Mouse (Mus musculus) hindbrain, embryonic 14.5 days (tissue): ENCODE results near the gene 4930430F08Rik. TPM values are rescaled to one million over a fixed set of nuclear protein-coding genes. Genes with fewer than 3 reads are reported as not detected.

ENCODE experiments used
- ATAC-seq: fragments of 200-750 bp; cut with Nextera tagmentation; 2 replicates; pipeline ENCODE4 v1.8.0; 2017; ENCODE audit warnings: moderate number of reproducible peaks, mild to moderate bottlenecking, moderate TSS enrichment, moderate library complexity; ENCODE audit not compliant: low FRiP score
- DNase-seq: peaks from one replicate; pipeline ENCODE4 v3.0.0-alpha.2; 2015; ENCODE audit warnings: low spot score
- H3K27ac ChIP-seq: fragments of 300-500 bp; sonication (generic); 2 replicates; pipeline ENCODE4 v1.5.1; 2014; ENCODE audit warnings: mild to moderate bottlenecking, moderate library complexity
- H3K27me3 ChIP-seq: fragments of 300-500 bp; sonication (generic); 2 replicates; pipeline ENCODE4 v1.6.1; 2014; ENCODE audit warnings: mild to moderate bottlenecking, low read length, mixed read lengths; ENCODE audit not compliant: control insufficient read depth, insufficient read depth
- H3K36me3 ChIP-seq: fragments of 300-500 bp; sonication (generic); replicated peaks from 2 replicates; pipeline ENCODE4 v1.6.1; 2014; ENCODE audit not compliant: control insufficient read depth, insufficient read depth
- H3K4me1 ChIP-seq: fragments of 300-500 bp; sonication (generic); replicated peaks from 2 replicates; pipeline ENCODE4 v1.6.1; 2014; ENCODE audit warnings: antibody characterized with exemption, low read length, mixed read lengths; ENCODE audit not compliant: control insufficient read depth, insufficient read depth
- H3K4me2 ChIP-seq: fragments of 300-500 bp; sonication (generic); replicated peaks from 2 replicates; pipeline ENCODE4 v1.6.1; 2014; ENCODE audit warnings: mild to moderate bottlenecking, moderate library complexity
- H3K4me3 ChIP-seq: fragments of 300-500 bp; sonication (generic); replicated peaks from 2 replicates; pipeline ENCODE4 v1.5.1; 2014; ENCODE audit warnings: mild to moderate bottlenecking, low read length
- H3K9ac ChIP-seq: fragments of 300-500 bp; sonication (generic); 2 replicates; pipeline ENCODE4 v1.6.1; 2014
- H3K9me3 ChIP-seq: fragments of 300-500 bp; sonication (generic); 2 replicates; pipeline ENCODE4 v1.6.1; 2016; ENCODE audit warnings: low read length; ENCODE audit not compliant: control insufficient read depth
- WGBS: fragments of 180-500 bp; shearing (Covaris S2); extraction: QIAGEN DNeasy Blood & Tissue Kit; methylation state at CpG from one replicate; pipeline ENCODE4 v1.1.7; 2014; 5-methylcytosine and 5-hydroxymethylcytosine counted together
- polyA plus RNA-seq: library from polyadenylated mRNA; unstranded; fragments of >200 nt; fragmentation: Nextera tagmentation; extraction: Ambion mirVana; gene quantifications from 2 replicates; pipeline ENCODE4 v1.2.1, GENCODE M21; 2014

The 4930430F08Rik gene
- 15.4 and 17.2 TPM in 2 replicates for polyA plus RNA-seq

DNA sequence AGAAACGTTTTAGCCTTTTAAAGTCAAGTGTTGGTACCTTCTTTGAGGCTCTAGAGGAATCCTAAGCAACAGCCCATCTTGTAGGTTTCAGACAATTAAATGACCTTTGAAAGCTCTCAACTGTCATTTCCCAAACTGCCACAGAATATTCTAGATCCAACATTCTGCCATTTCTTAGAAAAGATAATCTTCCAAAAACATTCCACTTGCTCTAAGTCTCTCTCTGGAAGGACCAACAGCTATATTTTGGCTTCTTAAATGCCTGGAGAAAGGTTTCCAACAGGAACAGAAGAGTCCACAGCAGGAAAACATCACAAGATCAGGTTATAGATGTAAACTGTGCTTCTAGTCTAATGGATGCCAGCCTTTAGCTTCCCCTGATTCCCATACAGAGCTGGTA, at the start of gene 4930430F08Rik, which contains the start of gene 1700017N19Rik:
Gene 4930430F08Rik, minus strand, starts transcription at position 101 of the 400 bp plus-strand sequence.
Gene 1700017N19Rik, plus strand, starts transcription at position 162 of the 400 bp plus-strand sequence.
- Histone ChIP-seq H3K9me3 (no peaks in the 10 kb centered on the region), H3K27me3 (no peaks in the 10 kb centered on the region), H3K27ac (no peak within 1 kb of the TSS), H3K9ac (0 out of 2 replicates have a peak within 1 kb of the TSS, but pooled peaks have one; percentile 20), H3K36me3 (no peaks in the 10 kb centered on the region; the same call in 1 of the 2 replicates), H3K4me2 (peak within 1 kb of the TSS; percentile 69), H3K4me1 (no peaks in the 10 kb centered on the region; the same call in 1 of the 2 replicates), H3K4me3 (peak within 1 kb of the TSS; percentile 72)
- ATAC-seq (no peak), DNase-seq (no peak)
- WGBS: 86% methylated on average over 1 of the region's 1 CpGs

DNA sequence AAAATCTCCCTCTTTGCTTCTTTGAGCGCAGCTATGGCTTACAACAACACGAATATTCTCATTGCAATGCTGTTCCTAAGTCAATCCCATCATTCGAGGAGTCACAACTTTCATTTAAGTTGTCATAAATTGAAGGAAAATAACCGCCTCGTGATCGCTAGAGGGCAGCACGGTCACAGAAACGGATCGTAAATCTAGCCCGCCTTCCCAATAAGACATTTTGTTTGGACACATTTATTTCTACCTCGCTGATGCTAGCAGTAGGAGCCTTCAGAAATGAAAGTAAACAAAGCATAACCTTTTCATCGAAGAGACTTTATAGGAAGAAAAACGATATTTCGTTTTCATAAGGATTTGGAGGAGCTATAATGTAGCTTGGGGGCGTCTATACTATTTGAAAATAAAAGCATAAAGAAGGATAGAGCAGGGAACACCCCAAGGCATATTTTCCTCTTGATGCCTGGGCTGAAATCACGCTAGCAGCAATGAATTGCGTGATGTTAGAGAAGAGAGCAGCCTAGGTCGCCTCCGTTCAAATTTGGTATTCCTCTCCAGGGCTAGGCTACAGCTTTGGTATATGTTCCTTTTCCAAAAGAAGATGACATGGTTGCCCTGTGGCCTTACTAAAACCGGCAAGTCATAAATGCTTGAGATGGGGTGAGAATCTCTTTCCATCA, 39.7 kb upstream of the 4930430F08Rik start:
- ATAC-seq (peak; percentile 73; the same call in 1 of the 2 replicates), DNase-seq (peak; percentile 89)
- H3K36me3 ChIP-seq: no peaks in the 10 kb centered on the region
- no peaks in the 10 kb centered on the region for H3K9me3 ChIP-seq
- peak overlapping the region; percentile 76 for H3K27ac ChIP-seq
- H3K4me3 ChIP-seq: no peak overlapping the region
- no peaks in the 10 kb centered on the region for H3K27me3 ChIP-seq
- 0 out of 2 replicates have a peak overlapping the region, but pooled peaks have one; percentile 16 for H3K9ac ChIP-seq
- 25% methylated on average over 20 of the region's 20 CpGs for WGBS
- peak overlapping the region; percentile 21 for H3K4me2 ChIP-seq
- no peaks in the 10 kb centered on the region for H3K4me1 ChIP-seq

DNA sequence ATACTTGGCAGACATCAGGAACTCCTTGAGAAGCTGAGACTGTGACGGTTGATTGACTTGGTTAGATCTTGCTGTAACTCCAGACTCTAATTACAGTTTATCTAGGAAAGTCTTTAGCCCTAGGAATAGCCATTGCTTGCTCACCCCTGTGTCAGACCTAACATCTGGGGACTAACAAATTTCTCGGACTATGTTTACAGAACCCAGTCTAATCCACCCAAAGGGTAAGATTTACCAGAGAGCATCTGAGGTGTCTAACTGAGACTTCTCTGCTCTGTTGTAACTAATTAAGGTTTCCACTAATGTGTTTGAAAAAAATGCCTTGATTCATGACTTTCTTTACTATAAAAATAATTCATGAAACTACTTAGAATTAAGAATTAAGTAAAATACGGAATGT, 32.3 kb upstream of the 4930430F08Rik start:
- no peak overlapping the region for H3K4me2 ChIP-seq
- H3K9ac ChIP-seq: no peak overlapping the region
- 89% methylated on average over 3 of the region's 3 CpGs for WGBS
- no peak for DNase-seq
- no peaks in the 10 kb centered on the region for H3K4me1 ChIP-seq
- no peak overlapping the region for H3K4me3 ChIP-seq
- H3K9me3 ChIP-seq: no peaks in the 10 kb centered on the region
- no peak overlapping the region for H3K27ac ChIP-seq
- H3K27me3 ChIP-seq: no peaks in the 10 kb centered on the region
- no peak for ATAC-seq
- no peaks in the 10 kb centered on the region for H3K36me3 ChIP-seq

DNA sequence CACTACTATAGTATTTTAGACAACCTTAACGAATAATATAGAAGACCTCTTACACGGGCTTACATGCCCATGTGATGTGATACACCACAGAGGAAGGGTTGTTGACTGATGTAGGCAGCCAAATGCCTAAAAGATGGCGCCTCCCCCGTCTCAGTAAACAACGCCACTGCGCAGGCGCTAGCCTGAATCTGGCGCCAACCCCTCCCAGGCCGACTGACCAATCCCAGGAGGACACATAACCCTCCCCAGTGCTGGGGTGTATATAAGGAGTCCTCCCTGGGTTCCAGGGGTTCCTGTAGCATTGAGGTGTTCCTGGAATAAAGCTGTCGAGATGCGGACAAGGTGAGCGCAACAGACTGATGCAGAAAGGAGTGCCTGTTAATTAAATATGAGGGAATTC, 29.8 kb upstream of the 4930430F08Rik start:
- ATAC-seq: no peak
- no peak overlapping the region for H3K9ac ChIP-seq
- no peaks in the 10 kb centered on the region for H3K27me3 ChIP-seq
- H3K36me3 ChIP-seq: no peaks in the 10 kb centered on the region
- H3K4me2 ChIP-seq: no peak overlapping the region
- no peaks in the 10 kb centered on the region for H3K9me3 ChIP-seq
- 94% methylated on average over 12 of the region's 12 CpGs for WGBS
- H3K4me3 ChIP-seq: no peak overlapping the region
- no peak overlapping the region for H3K27ac ChIP-seq
- H3K4me1 ChIP-seq: no peaks in the 10 kb centered on the region
- DNase-seq: no peak

DNA sequence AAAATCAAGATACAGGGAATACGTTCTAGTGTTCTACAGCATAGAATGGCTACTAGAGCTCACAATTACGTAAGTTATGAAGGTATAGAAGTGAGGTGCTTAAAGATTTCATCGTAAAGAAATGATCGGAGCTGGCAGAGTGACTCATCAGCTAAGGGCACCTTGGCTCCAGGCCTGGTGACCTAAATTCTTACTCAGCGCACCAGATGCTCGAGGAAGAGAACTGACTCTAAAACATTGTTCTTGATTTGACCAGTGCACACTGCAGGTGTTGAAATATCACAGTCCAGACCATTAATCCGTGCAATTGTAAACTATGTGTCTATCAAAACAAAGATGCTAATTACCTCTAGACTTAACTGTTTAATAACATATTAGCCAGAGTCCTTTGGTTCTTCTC, 29.3 kb upstream of the 4930430F08Rik start:
- no peaks in the 10 kb centered on the region for H3K4me1 ChIP-seq
- no peak overlapping the region for H3K27ac ChIP-seq
- WGBS: 96% methylated on average over 7 of the region's 7 CpGs
- H3K4me3 ChIP-seq: no peak overlapping the region
- no peak overlapping the region for H3K9ac ChIP-seq
- no peaks in the 10 kb centered on the region for H3K27me3 ChIP-seq
- H3K4me2 ChIP-seq: no peak overlapping the region
- DNase-seq: no peak
- H3K9me3 ChIP-seq: no peaks in the 10 kb centered on the region
- H3K36me3 ChIP-seq: no peaks in the 10 kb centered on the region
- ATAC-seq: no peak

DNA sequence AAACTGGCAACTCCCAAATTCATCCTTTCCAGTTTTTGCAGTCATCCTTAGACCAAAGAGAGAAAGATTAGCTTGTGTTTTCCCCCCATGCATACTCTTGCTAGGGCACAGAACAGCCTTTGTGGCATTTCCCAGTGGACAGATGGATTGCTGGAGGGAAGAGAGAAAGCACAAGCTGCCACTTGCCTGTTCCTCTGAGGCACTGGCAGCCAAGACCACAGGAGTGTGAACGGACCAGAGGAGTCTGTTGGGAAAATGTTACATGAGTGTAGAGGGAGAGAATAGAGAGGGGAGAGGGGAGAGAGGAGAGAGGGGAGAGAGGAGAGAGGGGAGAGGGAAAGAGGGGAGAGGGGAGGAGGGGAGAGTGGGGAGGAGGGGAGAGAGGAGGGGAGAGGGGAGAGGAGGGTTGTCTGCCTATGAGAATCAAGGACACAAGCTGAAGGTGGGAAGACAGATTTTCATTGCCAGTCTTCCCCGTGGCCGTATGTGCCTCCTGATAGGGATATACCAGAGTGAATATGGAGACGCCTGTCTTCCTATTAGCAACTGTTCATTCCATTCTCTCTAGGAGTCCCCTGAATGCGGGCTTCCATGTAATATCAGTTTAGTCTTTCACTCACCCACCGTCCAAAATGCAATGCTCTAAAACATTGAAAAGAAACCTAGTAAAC, 27.1 kb upstream of the 4930430F08Rik start:
- Histone ChIP-seq H3K27me3 (no peaks in the 10 kb centered on the region), H3K36me3 (no peaks in the 10 kb centered on the region), H3K9me3 (no peaks in the 10 kb centered on the region), H3K4me2 (no peak overlapping the region), H3K9ac (no peak overlapping the region), H3K27ac (no peak overlapping the region), H3K4me3 (no peak overlapping the region), H3K4me1 (no peaks in the 10 kb centered on the region)
- peak; percentile 46; the same call in 1 of the 2 replicates for ATAC-seq
- whole genome bisulfite sequencing: 62% methylated on average over 6 of the region's 6 CpGs
- DNase-seq: no peak

DNA sequence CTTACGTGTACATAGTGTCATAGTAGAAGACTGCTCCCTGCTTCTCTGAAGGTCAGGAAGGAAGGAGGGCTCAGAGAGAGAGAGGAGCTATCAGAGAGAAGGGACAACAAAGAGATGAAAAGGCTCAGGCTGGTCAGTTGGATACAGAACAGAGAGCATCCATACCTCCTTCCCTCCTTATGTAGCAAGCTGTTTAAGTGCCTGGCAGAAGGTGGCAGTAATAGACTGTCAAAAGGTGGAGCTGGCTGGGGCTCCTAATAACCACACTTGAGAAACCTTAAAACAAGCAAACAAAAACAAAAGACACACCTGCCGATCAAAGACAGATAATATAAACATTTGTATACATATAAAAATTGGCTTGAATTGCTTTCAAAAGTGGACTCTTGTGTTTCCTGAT, 14.0 kb upstream of the 4930430F08Rik start:
- Histone ChIP-seq H3K4me3 (no peak overlapping the region), H3K9ac (no peak overlapping the region), H3K27me3 (no peaks in the 10 kb centered on the region), H3K36me3 (no peaks in the 10 kb centered on the region), H3K4me2 (no peak overlapping the region), H3K4me1 (no peaks in the 10 kb centered on the region), H3K9me3 (no peaks in the 10 kb centered on the region), H3K27ac (peak overlapping the region; percentile 60; the same call in 1 of the 2 replicates)
- WGBS: 67% methylated on average over 2 of the region's 2 CpGs
- DNase-seq: peak; percentile 58
- peak; percentile 75 for ATAC-seq

DNA sequence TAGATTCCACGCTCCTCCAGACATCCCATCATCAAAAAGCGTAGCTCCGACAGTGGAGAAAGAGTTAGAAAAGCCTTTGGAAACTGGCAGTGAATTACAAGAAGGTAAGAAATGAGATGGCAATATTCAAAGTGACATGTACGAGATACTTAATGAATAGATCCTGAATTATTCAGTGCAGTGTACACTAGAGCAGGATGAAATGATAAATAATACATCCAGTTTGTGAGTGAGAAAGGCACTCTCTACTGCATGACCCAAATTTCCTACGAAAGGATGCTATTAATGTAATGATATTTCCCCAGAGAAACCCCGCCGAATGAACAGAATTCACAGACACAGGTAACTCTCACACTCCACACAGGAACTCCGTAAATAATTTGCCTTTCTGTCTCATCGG, 13.3 kb upstream of the 4930430F08Rik start:
- DNase-seq (no peak), ATAC-seq (peak; percentile 48; the same call in 1 of the 2 replicates)
- Histone ChIP-seq H3K4me1 (no peaks in the 10 kb centered on the region), H3K4me3 (no peak overlapping the region), H3K9me3 (no peaks in the 10 kb centered on the region), H3K27me3 (no peaks in the 10 kb centered on the region), H3K4me2 (no peak overlapping the region), H3K36me3 (no peaks in the 10 kb centered on the region), H3K27ac (no peak overlapping the region), H3K9ac (no peak overlapping the region)
- 79% methylated on average over 9 of the region's 9 CpGs for WGBS

DNA sequence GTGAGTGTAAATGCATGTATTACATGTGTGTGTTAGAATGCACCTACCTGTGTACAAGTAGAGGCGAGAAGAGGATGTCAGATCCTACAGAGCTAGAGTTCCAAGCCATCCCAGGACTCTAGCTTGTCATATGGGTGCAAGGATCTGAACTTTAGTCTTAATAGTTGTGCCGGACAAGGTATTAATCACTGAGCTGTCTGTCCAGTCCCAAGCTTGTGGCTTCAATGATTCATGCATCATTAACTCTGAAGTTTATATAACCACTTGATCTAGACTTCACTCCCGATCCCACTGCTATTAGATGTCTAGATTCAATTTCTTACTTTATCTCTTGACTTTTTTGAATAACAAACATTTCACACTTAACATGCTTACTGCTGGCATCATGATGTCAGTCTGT, 8.1 kb upstream of the 4930430F08Rik start:
- DNase-seq: no peak
- no peak overlapping the region for H3K27ac ChIP-seq
- H3K9ac ChIP-seq: no peak overlapping the region
- 86% methylated on average over 3 of the region's 3 CpGs for WGBS
- H3K4me1 ChIP-seq: no peaks in the 10 kb centered on the region
- H3K4me2 ChIP-seq: no peak overlapping the region
- no peaks in the 10 kb centered on the region for H3K36me3 ChIP-seq
- H3K9me3 ChIP-seq: no peaks in the 10 kb centered on the region
- ATAC-seq: no peak
- no peak overlapping the region for H3K4me3 ChIP-seq
- no peaks in the 10 kb centered on the region for H3K27me3 ChIP-seq
